Mouse (Mus musculus) urinary bladder, adult 2 months (tissue): ENCODE results near the gene Dcaf8. TPM values are rescaled to one million over a fixed set of nuclear protein-coding genes. Genes with fewer than 3 reads are reported as not detected.

ENCODE experiments used
- DNase-seq: peaks from one replicate; pipeline ENCODE4 v3.0.0; 2022; ENCODE audit warnings: low spot score
- polyA plus RNA-seq: library from polyadenylated mRNA; depleted of rRNA; stranded (reverse); fragments of >200 nt; gene quantifications from 2 replicates; pipeline ENCODE4 v1.2.3, GENCODE M21; 2012

Dcaf8 gene
- polyA plus RNA-seq, 1 experiment, result 118 TPM

- no peak for DNase-seq
These were observed 46.6 kb downstream of the Dcaf8 start for GRCm38 (mm10) chr1:172194435-172194834.

- no peak for DNase-seq
These were observed 49.3 kb downstream of the Dcaf8 start for GRCm38 (mm10) chr1:172197146-172197545.

- no peak for DNase-seq
These were observed 50.0 kb downstream of the Dcaf8 start for GRCm38 (mm10) chr1:172197851-172198250.

GRCm38 (mm10) chr1:172198316-172198715, 50.4 kb downstream of the Dcaf8 start:
- no peak for DNase-seq

- no peak for DNase-seq
These were observed 51.1 kb downstream of the Dcaf8 start for GRCm38 (mm10) chr1:172198996-172199395.

GRCm38 (mm10) chr1:172200161-172200560, 52.3 kb downstream of the Dcaf8 start:
- no peak for DNase-seq

- DNase-seq, result no peak
These were observed 53.1 kb downstream of the Dcaf8 start for GRCm38 (mm10) chr1:172200871-172201447.

GRCm38 (mm10) chr1:172201967-172202880, 54.3 kb downstream of the Dcaf8 start:
- DNase-seq, result no peak

- no peak for DNase-seq
These were observed 55.1 kb downstream of the Dcaf8 start for GRCm38 (mm10) chr1:172202894-172203522.

- DNase-seq, result no peak
These were observed 55.7 kb downstream of the Dcaf8 start for GRCm38 (mm10) chr1:172203566-172203965.

- no peak for DNase-seq
These were observed 56.3 kb downstream of the Dcaf8 start for GRCm38 (mm10) chr1:172204033-172204813.

- DNase-seq, result no peak
These were observed 57.2 kb downstream of the Dcaf8 start for GRCm38 (mm10) chr1:172204814-172205740.

GRCm38 (mm10) chr1:172205741-172206087, 57.8 kb downstream of the Dcaf8 start:
- DNase-seq, result no peak

GRCm38 (mm10) chr1:172206141-172206917, 58.4 kb downstream of the Dcaf8 start, which contains the start of gene Pea15a:
Pea15a (minus strand) TSS chr1:172206804.
- DNase-seq, result peak; percentile 78

- no peak for DNase-seq
These were observed 59.3 kb downstream of the Dcaf8 start for GRCm38 (mm10) chr1:172207111-172207584.

- DNase-seq, result no peak
These were observed 64.9 kb downstream of the Dcaf8 start for GRCm38 (mm10) chr1:172212776-172213175.

GRCm38 (mm10) chr1:172213771-172214170, 65.9 kb downstream of the Dcaf8 start:
- DNase-seq, result no peak

- DNase-seq, result no peak
These were observed 66.9 kb downstream of the Dcaf8 start for GRCm38 (mm10) chr1:172214748-172215147.

- peak; percentile 93 for DNase-seq
These were observed 69.3 kb downstream of the Dcaf8 start for GRCm38 (mm10) chr1:172217148-172217547.
